Mouse (Mus musculus) cerebellum, adult 9-11 months (tissue): ENCODE results near the gene Slc29a3.
A peak's percentile ranks its signal among the peaks of the same experiment; 100 is the strongest.
"Not testable (repeated sequence)": the region's sequence is repeated elsewhere in the genome, so short reads cannot be mapped to it uniquely, and the experiment has no call there.

Source experiments
- DNase-seq: peaks from one replicate; pipeline ENCODE4 v3.0.0; 2022

Slc29a3 gene

GRCm38 (mm10) chr10:60762126-60762525, 9.5 kb upstream of the Slc29a3 start:
- no peak for DNase-seq

- peak; percentile 94 for DNase-seq
Measured at GRCm38 (mm10) chr10:60760377-60760776, 7.8 kb upstream of the Slc29a3 start.

GRCm38 (mm10) chr10:60756992-60757391, 4.4 kb upstream of the Slc29a3 start:
- peak; percentile 58 for DNase-seq

- no peak for DNase-seq
Measured at GRCm38 (mm10) chr10:60756146-60756545, 3.6 kb upstream of the Slc29a3 start.

- no peak for DNase-seq
Measured at GRCm38 (mm10) chr10:60753941-60754340, 1.3 kb upstream of the Slc29a3 start.

GRCm38 (mm10) chr10:60753261-60753660, 667 bp upstream of the Slc29a3 start:
- DNase-seq: no peak

GRCm38 (mm10) chr10:60747667-60748212, 4.9 kb downstream of the Slc29a3 start:
- DNase-seq: no peak

- DNase-seq: no peak
Measured at GRCm38 (mm10) chr10:60746512-60746911, 6.1 kb downstream of the Slc29a3 start.

GRCm38 (mm10) chr10:60744543-60745290, 7.9 kb downstream of the Slc29a3 start:
- DNase-seq: no peak

- no peak for DNase-seq
Measured at GRCm38 (mm10) chr10:60743681-60744080, 8.9 kb downstream of the Slc29a3 start.

GRCm38 (mm10) chr10:60742942-60743341, 9.7 kb downstream of the Slc29a3 start:
- DNase-seq: no peak

GRCm38 (mm10) chr10:60742296-60742695, 10.3 kb downstream of the Slc29a3 start:
- DNase-seq: not testable (repeated sequence)

- no peak for DNase-seq
Measured at GRCm38 (mm10) chr10:60741435-60741834, 11.2 kb downstream of the Slc29a3 start.

- no peak for DNase-seq
Measured at GRCm38 (mm10) chr10:60739619-60740363, 12.8 kb downstream of the Slc29a3 start.

- DNase-seq: no peak
Measured at GRCm38 (mm10) chr10:60737886-60738640, 14.5 kb downstream of the Slc29a3 start.

- no peak for DNase-seq
Measured at GRCm38 (mm10) chr10:60737169-60737728, 15.3 kb downstream of the Slc29a3 start.

GRCm38 (mm10) chr10:60735737-60736136, 16.9 kb downstream of the Slc29a3 start:
- DNase-seq: no peak

- DNase-seq: no peak
Measured at GRCm38 (mm10) chr10:60733471-60733870, 19.1 kb downstream of the Slc29a3 start.

GRCm38 (mm10) chr10:60732397-60732861, 20.2 kb downstream of the Slc29a3 start:
- peak; percentile 18 for DNase-seq

- no peak for DNase-seq
Measured at GRCm38 (mm10) chr10:60731742-60732141, 20.9 kb downstream of the Slc29a3 start.

GRCm38 (mm10) chr10:60727301-60727700, 25.3 kb downstream of the Slc29a3 start:
- DNase-seq: no peak

GRCm38 (mm10) chr10:60726896-60727295, 25.7 kb downstream of the Slc29a3 start:
- no peak for DNase-seq

- no peak for DNase-seq
Measured at GRCm38 (mm10) chr10:60724496-60724895, 28.1 kb downstream of the Slc29a3 start.
